Mouse (Mus musculus) embryonic fibroblast, embryonic 13.5 days (primary cell): ENCODE results near the gene Alg3.

Experiments used
- CTCF ChIP-seq: IDR thresholded peaks from 2 replicates; pipeline ENCODE4 v1.5.1; 2011; ENCODE audit warnings: mild to moderate bottlenecking, control low read depth, low read length, moderate library complexity, borderline replicate concordance; ENCODE audit not compliant: insufficient read depth
- POLR2A ChIP-seq: IDR thresholded peaks from 2 replicates; pipeline ENCODE4 v1.6.1; 2011; ENCODE audit warnings: low read depth, mild to moderate bottlenecking, control low read depth, low read length, moderate library complexity

DNA sequence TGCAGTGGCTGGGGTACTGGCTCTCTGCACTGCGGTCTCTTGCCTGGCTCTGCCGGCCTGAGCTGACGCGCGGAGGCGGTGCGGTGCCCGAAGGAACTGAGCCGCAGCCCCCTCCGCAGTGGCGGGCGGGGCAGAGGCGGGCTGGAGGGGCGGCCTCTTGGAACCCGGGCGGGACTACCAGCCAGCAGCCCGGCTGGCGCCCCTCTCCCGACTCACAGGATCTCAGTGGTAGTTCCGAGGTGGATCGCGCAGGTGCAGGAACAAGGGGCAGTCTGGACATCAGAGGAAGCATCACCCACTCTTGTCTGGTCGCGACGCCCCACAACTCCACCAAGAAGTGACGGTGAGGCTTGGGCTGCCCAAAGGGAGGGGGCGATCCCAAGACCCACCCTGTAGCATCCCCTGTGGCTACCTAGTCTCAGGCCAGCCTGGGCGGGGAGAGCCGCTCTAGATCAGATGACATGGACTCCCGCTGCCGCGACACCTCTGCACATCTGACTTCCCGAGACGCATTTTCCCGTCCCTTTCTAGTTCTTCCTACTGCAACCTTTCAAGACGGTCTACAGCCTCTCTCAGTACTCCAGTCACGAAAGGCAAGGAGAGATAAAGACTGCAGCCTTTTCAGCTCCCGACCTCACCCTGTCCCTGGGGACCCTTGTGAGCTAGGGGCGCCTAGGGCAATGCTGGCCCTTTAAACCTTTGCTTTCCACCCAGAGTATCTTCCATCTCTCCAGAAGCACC lies 21.4 kb downstream of the Alg3 start:
- TF ChIP-seq CTCF (no peak), POLR2A (no peak)
